Mouse (Mus musculus): ENCODE data around the gene Kpna7.
A peak's percentile ranks its signal among the peaks of the same experiment; 100 is the strongest.

Kpna7 gene

DNA sequence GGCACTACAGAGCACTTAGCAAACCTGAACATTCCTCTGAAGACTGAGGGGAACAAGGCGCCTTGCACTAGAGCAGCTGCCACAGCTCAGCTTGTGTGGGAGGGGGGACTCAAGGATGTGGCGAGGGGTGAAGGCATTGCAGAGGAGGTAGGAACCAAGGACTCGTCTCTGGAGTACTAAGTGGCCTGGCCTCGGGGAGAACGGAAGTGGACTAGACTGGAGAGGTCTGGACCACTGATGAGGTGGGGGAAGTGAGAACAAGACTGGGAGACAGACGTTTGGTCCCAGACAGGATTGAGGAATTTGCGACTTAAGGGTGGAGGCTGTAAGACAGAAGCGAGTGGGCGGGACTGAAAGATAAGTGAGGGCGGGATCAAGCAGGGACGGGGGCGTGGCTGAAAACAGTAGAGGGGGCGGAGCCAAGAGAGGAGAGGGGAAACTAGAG lies 120.0 kb downstream of the Kpna7 start:
- DNase-seq (ENCODE audit: low spot score), result peak; percentile 75

DNA sequence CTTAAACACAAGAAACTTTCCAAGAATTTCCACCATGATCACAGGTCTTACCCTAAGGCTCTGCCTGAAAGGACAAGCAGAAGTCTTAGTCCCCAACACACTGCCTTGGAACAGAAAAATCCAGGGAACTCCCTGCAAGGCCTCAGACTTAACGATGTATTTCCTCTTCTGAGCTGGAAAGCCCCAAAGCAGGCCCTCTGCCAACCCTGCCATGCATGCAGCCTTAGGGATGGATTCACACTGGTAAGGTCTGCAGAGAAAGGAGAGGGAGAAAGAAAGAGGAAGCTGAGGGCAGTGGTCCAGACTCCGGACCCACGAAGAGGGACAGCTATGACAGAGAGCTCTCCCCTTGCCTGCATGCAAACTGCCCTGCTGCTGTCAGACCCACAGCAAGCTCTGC lies 120.4 kb downstream of the Kpna7 start:
- DNase-seq (ENCODE audit: low spot score), result no peak

DNA sequence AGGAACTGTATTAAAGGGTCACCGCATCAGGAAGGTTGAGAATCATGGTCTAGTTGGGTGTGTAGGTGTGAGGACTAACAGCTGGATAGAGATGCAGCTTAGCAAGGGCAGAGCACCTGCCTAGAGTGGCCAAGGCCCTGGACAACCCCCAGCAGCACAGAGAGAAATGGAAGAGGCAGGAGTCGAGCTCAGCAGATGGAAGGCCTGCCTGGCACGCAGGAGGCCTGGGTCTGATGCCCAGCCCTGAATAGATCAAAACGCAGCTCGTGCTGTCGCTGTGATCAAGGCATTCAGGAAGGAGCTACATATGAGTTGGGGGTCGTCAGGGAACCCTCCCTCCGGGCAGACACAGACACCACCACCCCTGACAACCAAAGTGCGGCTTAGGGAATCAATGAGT lies 125.6 kb downstream of the Kpna7 start:
- DNase-seq (ENCODE audit: low spot score), result no peak

DNA sequence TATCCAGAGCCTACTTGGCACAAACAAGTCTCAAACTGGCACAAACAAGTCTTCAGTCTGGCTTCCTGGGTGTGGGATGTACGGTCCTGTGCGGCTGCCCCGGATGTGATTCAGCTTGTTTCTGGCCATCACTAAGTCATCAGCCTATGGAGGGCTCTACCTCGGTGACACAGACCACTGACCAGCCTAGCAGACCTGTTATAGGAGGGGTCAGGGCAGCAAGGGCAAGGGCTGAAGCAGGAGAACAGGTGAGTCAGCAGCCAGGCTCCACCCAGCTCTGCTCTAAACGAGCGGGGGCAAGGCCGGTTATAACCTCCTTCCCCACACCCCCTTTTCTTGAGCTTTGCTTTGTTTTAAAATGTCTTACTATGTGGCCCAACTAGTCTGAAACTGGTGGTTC lies 129.4 kb downstream of the Kpna7 start:
- DNase-seq (ENCODE audit: low spot score), result no peak

DNA sequence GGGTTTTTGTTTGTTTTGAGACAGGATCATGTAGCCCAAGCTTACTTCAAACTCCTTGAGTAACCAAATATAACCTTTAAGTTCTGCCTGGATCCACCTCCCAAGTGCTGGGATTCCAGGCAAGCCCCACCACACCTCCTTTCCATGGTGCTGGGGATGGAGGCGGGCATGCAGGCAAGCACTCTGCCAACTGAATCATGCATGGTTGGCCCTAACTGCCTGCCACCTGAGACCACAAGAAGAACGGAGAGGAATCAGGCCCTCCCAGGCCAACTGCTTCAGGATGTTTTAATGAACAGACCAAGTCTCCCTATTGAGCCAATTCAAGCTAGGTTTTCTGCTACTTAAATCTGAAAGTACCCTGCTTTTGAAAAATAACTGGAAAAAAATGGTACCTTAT lies 131.2 kb downstream of the Kpna7 start:
- DNase-seq (ENCODE audit: low spot score), result no peak

DNA sequence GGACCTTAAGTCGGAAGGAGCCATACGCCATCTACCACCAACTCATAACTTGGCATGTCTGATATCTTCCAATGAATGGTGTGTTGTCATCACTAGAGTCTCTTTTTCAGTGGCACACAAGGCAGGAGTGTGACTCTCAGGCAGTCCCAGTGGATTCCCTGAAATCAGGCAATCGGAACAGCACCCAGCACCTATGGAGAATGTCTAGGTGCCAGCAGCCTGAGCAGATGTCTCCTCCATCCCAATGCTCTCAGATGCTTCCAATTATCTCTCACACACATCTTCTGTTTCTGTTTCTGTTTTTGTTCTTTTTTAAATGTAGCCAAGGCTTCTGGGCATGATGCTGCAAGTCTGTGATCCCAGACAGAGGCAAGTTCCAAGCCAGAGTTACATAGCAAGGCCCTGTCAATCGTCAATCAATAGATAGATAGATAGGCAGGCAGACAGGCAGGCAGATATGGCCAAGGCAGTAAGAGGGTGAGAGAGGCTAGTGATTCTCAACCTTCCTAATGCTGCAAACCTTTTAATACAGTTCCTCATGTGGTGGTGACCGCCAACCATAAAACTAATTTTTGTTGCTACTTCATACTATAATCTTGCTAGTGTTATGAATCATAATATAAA lies 133.3 kb downstream of the Kpna7 start:
- DNase-seq (ENCODE audit: low spot score), result no peak

DNA sequence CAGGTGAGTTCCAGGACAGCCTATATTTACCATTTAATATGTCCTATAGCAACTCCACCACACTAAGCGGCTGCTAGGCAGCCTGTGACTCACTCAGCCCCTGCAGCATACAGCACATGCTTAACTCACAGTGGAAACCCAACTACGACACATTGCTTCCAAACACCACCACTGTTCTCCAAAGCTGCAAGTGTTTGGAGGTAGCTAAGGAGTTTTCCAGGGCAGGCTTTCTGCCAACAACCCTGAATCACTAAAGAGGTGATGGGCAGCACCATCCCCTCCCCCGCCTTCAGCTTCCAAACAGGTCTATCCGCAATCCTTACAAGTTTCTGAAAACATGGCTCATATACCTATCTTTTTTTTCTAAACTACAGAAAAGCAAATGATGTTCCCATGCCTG lies 134.0 kb downstream of the Kpna7 start:
- DNase-seq (ENCODE audit: low spot score), result no peak

DNA sequence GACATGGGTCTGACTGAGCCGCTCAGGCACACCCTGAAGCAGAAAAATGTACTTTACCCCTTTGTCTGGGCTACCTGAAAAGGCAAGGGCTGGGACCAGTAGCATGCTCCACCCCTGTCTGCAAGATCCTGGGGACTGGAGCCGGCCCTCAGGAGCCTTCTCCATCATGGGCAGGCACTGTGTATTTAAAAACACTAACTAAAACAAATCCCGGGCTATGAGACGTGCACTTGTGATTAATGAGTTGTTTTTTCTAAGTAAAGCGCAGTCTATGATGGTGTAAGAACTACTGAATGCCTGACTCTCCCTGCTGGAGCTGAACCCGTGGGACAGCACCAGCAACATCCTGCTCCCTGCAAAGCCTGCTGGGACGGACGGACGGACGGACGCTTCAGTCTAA lies 135.4 kb downstream of the Kpna7 start:
- no peak for DNase-seq (ENCODE audit: low spot score)

DNA sequence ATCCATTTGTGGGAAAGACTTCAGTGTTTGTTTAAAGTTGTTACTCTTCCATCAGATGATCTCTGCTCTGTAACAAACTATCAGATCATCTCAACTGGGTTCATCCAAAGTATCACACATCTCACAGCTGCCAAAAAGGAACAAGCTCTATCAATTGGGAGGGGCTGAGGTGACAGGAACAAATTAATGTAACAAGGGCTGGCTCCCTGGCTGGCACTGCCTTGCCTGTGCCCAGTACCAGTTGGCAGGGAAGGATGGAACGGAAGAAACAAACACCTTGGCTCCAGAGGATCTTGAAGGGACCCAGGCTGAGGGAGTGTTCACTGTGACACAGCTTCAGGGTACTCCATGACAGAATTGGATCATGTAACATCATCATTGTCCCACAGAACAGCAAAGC lies 135.8 kb downstream of the Kpna7 start:
- no peak for DNase-seq (ENCODE audit: low spot score)

DNA sequence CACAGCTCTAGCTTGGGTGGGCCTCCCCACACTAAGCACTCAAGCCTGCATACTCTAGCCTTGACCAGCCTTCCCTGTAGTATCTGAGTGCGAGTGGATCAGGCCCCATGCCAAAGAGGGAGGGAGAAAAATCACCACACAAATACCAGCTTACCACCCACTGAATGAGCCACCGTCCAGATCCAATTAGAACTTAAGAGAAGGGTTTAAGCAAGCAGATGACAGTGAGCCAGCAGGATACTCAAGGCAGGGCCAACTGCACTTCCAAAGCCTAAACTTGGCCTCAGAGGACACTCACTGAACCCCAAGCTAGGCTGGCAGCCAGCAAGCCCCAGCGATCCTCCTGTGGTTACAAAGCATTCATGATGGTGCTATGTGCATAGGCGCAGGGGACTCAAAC lies 137.8 kb downstream of the Kpna7 start:
- DNase-seq (ENCODE audit: low spot score), result no peak

DNA sequence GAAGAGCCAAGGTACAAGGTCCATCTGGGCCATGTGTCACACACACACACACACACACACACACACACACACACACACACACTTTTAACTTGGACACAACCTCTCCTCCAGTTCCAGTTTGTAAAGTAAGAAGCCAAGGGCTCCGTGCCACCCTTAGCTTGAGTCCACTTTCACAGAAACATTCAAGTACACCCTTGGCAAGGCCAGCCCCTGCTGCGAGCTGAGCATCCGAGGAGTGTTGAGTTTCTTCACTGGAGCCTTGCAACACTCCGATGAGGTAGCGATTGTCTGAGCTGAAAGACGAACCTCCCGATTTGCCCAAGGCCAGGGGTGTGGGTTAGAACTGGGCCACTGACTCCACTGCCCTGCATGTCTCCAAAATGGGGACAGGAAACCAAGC lies 138.9 kb downstream of the Kpna7 start:
- DNase-seq (ENCODE audit: low spot score), result no peak

DNA sequence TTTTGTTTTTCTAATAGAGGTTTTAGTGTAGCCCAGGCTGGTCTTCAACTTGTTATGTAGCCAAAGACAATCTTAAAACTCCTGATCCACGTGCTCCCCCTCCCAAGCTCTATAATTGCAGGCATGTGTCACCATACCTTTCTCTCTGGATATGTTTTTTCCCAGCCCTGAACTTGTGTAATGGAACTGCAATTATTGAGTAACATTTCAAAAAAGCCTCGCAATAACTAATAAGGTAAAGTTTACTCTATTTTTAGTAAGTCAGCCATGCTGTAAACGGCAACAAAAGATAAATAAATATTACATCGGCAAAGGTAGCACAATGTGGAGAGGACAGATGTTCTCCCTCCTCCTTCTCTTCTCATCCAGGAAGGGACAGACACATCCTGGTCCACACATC lies 139.5 kb downstream of the Kpna7 start:
- no peak for DNase-seq (ENCODE audit: low spot score)

DNA sequence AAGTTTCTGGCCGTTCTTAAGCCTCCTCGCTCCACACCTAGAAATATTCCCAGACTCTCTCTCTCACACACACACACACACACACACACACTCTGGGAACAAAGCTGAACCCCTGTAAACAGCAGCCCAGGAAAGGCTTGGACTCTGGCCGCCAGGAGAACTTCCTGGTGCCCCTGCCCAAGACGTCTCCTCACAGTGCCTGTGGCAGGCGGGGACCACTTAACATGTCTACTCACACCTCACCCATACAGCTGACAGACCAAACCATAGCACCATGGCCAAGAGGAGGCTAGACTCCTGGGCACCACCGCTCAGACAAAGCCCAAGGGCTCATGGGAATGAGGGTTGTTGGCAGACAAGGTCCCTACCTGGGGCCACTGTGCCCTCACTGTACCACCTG lies 140.5 kb downstream of the Kpna7 start:
- no peak for DNase-seq (ENCODE audit: low spot score)

DNA sequence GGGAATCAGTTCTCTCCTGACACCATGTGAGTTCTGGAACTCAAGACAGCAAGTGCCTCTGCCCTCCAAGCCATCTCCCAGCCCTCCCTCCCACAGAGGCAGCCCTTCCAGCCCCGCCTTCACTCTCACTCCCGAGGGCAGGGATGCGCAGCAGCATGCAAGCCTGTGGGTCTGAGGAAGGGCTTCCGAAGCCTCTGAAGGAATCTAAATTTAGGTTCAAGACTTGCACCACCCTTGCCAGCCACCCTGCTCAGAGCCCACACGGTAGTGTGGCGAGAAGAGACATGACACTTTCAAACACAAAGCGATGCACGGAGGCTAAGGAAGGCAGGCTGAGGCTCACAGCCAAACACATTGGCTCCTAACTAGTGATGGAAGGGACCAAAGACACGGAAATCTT lies 141.4 kb downstream of the Kpna7 start:
- no peak for DNase-seq (ENCODE audit: low spot score)

DNA sequence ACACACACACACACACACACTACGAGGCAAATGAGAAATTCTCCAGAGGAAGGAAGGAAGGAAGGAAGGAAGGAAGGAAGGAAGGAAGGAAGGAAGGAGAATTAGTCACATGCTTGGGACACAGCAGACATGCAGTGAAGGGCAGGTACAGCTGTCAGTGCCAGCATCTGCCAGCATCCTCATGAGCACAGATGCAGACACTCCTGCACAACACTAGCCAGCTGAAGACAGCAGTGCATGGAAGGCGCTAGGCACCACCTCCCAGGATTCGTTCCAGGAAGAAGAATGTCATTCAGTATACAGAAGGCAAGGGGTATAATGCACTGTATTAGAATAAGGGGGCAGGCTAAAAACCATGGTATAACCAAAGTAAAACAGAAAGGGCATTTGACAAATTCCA lies 142.9 kb downstream of the Kpna7 start:
- no peak for DNase-seq (ENCODE audit: low spot score)

DNA sequence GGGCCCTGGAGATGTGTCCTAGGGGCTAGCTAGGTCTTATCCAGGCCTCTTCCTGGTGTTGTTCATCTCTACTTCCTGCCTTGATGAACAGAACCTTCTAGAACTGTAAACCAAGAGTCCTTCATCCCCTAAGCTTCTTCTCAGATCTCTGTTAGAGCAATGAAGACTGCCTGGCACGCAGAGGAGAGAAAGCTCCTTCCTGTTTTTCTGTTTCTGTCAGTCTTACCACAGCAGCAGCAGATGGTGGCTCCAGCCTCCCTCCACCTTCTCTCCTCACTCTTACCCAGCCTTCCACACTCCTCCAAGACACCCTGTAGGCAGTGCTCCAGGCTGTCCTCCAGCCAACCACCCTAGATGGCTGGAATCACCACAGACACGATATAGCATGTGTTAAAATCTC lies 146.5 kb downstream of the Kpna7 start:
- DNase-seq (ENCODE audit: low spot score), result no peak
